Mouse (Mus musculus) limb, embryonic 13.5 days (tissue): ENCODE measurements around the gene Abtb2. TPM values are rescaled to one million over a fixed set of nuclear protein-coding genes. Genes with fewer than 3 reads are reported as not detected.

Source experiments
- ATAC-seq: fragments of 200-750 bp; cut with Nextera tagmentation; 2 replicates; pipeline ENCODE4 v1.8.0; 2017; ENCODE audit warnings: low read depth, moderate number of reproducible peaks, moderate TSS enrichment; ENCODE audit not compliant: low FRiP score
- H3K27ac ChIP-seq: fragments of 300-500 bp; sonication (generic); 2 replicates; pipeline ENCODE4 v1.5.1; 2015; ENCODE audit warnings: inconsistent platforms, mild to moderate bottlenecking, moderate library complexity
- H3K27me3 ChIP-seq: fragments of 300-500 bp; sonication (generic); 2 replicates; pipeline ENCODE4 v1.6.1; 2015; ENCODE audit warnings: mild to moderate bottlenecking, inconsistent platforms
- H3K36me3 ChIP-seq: fragments of 300-500 bp; sonication (generic); 2 replicates; pipeline ENCODE4 v1.6.1; 2015; ENCODE audit warnings: inconsistent platforms, mild to moderate bottlenecking, moderate library complexity
- H3K4me1 ChIP-seq: fragments of 300-500 bp; sonication (generic); 2 replicates; pipeline ENCODE4 v1.6.1; 2015; ENCODE audit warnings: inconsistent platforms
- H3K4me2 ChIP-seq: fragments of 300-500 bp; sonication (generic); replicated peaks from 2 replicates; pipeline ENCODE4 v1.6.1; 2015; ENCODE audit warnings: inconsistent platforms, mild to moderate bottlenecking, moderate library complexity
- H3K4me3 ChIP-seq: fragments of 300-500 bp; sonication (generic); 2 replicates; pipeline ENCODE4 v1.5.1; 2015; ENCODE audit warnings: moderate library complexity, mild to moderate bottlenecking, inconsistent platforms
- H3K9ac ChIP-seq: fragments of 300-500 bp; sonication (generic); 2 replicates; pipeline ENCODE4 v1.6.1; 2015; ENCODE audit warnings: mild to moderate bottlenecking, inconsistent platforms
- H3K9me3 ChIP-seq: fragments of 300-500 bp; sonication (generic); 2 replicates; pipeline ENCODE4 v1.6.1; 2016; ENCODE audit warnings: inconsistent platforms
- WGBS: fragments of 180-500 bp; shearing (Covaris S2); methylation state at CpG from one replicate; pipeline ENCODE4 v1.1.7; 2015; 5-methylcytosine and 5-hydroxymethylcytosine counted together
- polyA plus RNA-seq: library from polyadenylated mRNA; unstranded; fragments of >200 nt; fragmentation: Nextera tagmentation; extraction: Ambion mirVana; gene quantifications from 2 replicates; pipeline ENCODE4 v1.2.1, GENCODE M21; 2015

Abtb2 gene
- polyA plus RNA-seq, 1 experiment from 2014 or later, result 20.5 TPM

GRCm38 (mm10) chr2:103673609-103674008 is 107.5 kb downstream of the Abtb2 start:
- H3K36me3 ChIP-seq, result no peaks in the 10 kb centered on the region
- peaks cover 60% of the 10 kb centered on the region for H3K4me1 ChIP-seq
- no peak for ATAC-seq
- H3K9ac ChIP-seq, result no peak overlapping the region
- 0 out of 2 replicates have a peak, but pooled peaks cover 3% of the 10 kb centered on the region for H3K27me3 ChIP-seq
- no peak overlapping the region for H3K27ac ChIP-seq
- no peaks in the 10 kb centered on the region for H3K9me3 ChIP-seq
- 90% methylated on average over 4 of the region's 4 CpGs for WGBS
- no peak overlapping the region for H3K4me3 ChIP-seq
- no peak overlapping the region for H3K4me2 ChIP-seq

- WGBS, result 85% methylated on average over 5 of the region's 5 CpGs
- H3K27ac ChIP-seq, result no peak overlapping the region
These were observed 109.3 kb downstream of the Abtb2 start for GRCm38 (mm10) chr2:103675391-103675790.

GRCm38 (mm10) chr2:103676808-103677207 is 110.7 kb downstream of the Abtb2 start:
- no peak overlapping the region for H3K4me3 ChIP-seq
- peaks cover 49% of the 10 kb centered on the region for H3K4me1 ChIP-seq
- H3K36me3 ChIP-seq, result no peaks in the 10 kb centered on the region
- 0 out of 2 replicates have a peak, but pooled peaks cover 3% of the 10 kb centered on the region for H3K27me3 ChIP-seq
- H3K27ac ChIP-seq, result no peak overlapping the region
- 9% methylated on average over 2 of the region's 2 CpGs for WGBS
- no peak overlapping the region for H3K4me2 ChIP-seq
- H3K9ac ChIP-seq, result no peak overlapping the region
- ATAC-seq, result peak; percentile 42; the same call in 1 of the 2 replicates
- H3K9me3 ChIP-seq, result no peaks in the 10 kb centered on the region

More at GRCm38 (mm10) chr2:103675391-103675790, 109.3 kb downstream of the Abtb2 start:
- Histone ChIP-seq H3K4me3 (no peak overlapping the region), H3K9ac (no peak overlapping the region), H3K36me3 (no peaks in the 10 kb centered on the region), H3K4me2 (no peak overlapping the region), H3K27me3 (0 out of 2 replicates have a peak, but pooled peaks cover 3% of the 10 kb centered on the region), H3K4me1 (peaks cover 55% of the 10 kb centered on the region), H3K9me3 (no peaks in the 10 kb centered on the region)
- no peak for ATAC-seq

GRCm38 (mm10) chr2:103677614-103678369 is 111.7 kb downstream of the Abtb2 start:
- WGBS, result 69% methylated on average over 7 of the region's 7 CpGs
- ATAC-seq, result no peak
- H3K4me3 ChIP-seq, result no peak overlapping the region
- no peaks in the 10 kb centered on the region for H3K9me3 ChIP-seq
- no peak overlapping the region; the same call in 1 of the 2 replicates for H3K27ac ChIP-seq
- no peak overlapping the region for H3K9ac ChIP-seq
- H3K4me2 ChIP-seq, result no peak overlapping the region
- peaks cover 46% of the 10 kb centered on the region for H3K4me1 ChIP-seq
- H3K36me3 ChIP-seq, result no peaks in the 10 kb centered on the region
- 0 out of 2 replicates have a peak, but pooled peaks cover 3% of the 10 kb centered on the region for H3K27me3 ChIP-seq

- Histone ChIP-seq H3K27ac (no peak overlapping the region), H3K9me3 (no peaks in the 10 kb centered on the region), H3K9ac (no peak overlapping the region), H3K27me3 (0 out of 2 replicates have a peak, but pooled peaks cover 3% of the 10 kb centered on the region), H3K36me3 (0 out of 2 replicates have a peak, but pooled peaks cover 4% of the 10 kb centered on the region), H3K4me3 (no peak overlapping the region), H3K4me2 (no peak overlapping the region), H3K4me1 (peaks cover 43% of the 10 kb centered on the region)
- 82% methylated on average over 6 of the region's 6 CpGs for WGBS
- no peak for ATAC-seq
These were observed 112.3 kb downstream of the Abtb2 start for GRCm38 (mm10) chr2:103678433-103678832.

- 0 out of 2 replicates have a peak, but pooled peaks cover 3% of the 10 kb centered on the region for H3K27me3 ChIP-seq
- no peak overlapping the region for H3K4me3 ChIP-seq
- H3K36me3 ChIP-seq, result 0 out of 2 replicates have a peak, but pooled peaks cover 6% of the 10 kb centered on the region
- no peaks in the 10 kb centered on the region for H3K9me3 ChIP-seq
- WGBS, result 62% methylated on average over 9 of the region's 9 CpGs
- no peak for ATAC-seq
- H3K27ac ChIP-seq, result no peak overlapping the region
- no peak overlapping the region for H3K4me2 ChIP-seq
- H3K9ac ChIP-seq, result no peak overlapping the region
- peaks cover 56% of the 10 kb centered on the region for H3K4me1 ChIP-seq
These were observed 114.4 kb downstream of the Abtb2 start for GRCm38 (mm10) chr2:103680364-103681110.

- Histone ChIP-seq H3K9ac (no peak overlapping the region), H3K4me2 (no peak overlapping the region), H3K4me3 (no peak overlapping the region), H3K27ac (no peak overlapping the region), H3K36me3 (0 out of 2 replicates have a peak, but pooled peaks cover 6% of the 10 kb centered on the region), H3K9me3 (no peaks in the 10 kb centered on the region), H3K27me3 (0 out of 2 replicates have a peak, but pooled peaks cover 3% of the 10 kb centered on the region), H3K4me1 (peaks cover 59% of the 10 kb centered on the region)
- 84% methylated on average over 5 of the region's 5 CpGs for WGBS
- no peak for ATAC-seq
These were observed 115.0 kb downstream of the Abtb2 start for GRCm38 (mm10) chr2:103681149-103681548.

- H3K4me2 ChIP-seq, result no peak overlapping the region
- WGBS, result 81% methylated on average over 9 of the region's 9 CpGs
- peaks cover 58% of the 10 kb centered on the region for H3K4me1 ChIP-seq
- 0 out of 2 replicates have a peak, but pooled peaks cover 3% of the 10 kb centered on the region for H3K27me3 ChIP-seq
- no peak for ATAC-seq
- H3K9me3 ChIP-seq, result no peaks in the 10 kb centered on the region
- no peak overlapping the region for H3K27ac ChIP-seq
- peaks cover 10% of the 10 kb centered on the region; the same call in 1 of the 2 replicates for H3K36me3 ChIP-seq
- no peak overlapping the region for H3K4me3 ChIP-seq
- H3K9ac ChIP-seq, result no peak overlapping the region
These were observed 116.2 kb downstream of the Abtb2 start for GRCm38 (mm10) chr2:103682261-103682722.

GRCm38 (mm10) chr2:103682927-103683442 is 116.9 kb downstream of the Abtb2 start:
- H3K4me2 ChIP-seq, result no peak overlapping the region
- no peak overlapping the region for H3K4me3 ChIP-seq
- 0 out of 2 replicates have a peak, but pooled peaks cover 2% of the 10 kb centered on the region for H3K27me3 ChIP-seq
- peaks cover 51% of the 10 kb centered on the region for H3K4me1 ChIP-seq
- H3K9me3 ChIP-seq, result no peaks in the 10 kb centered on the region
- peaks cover 14% of the 10 kb centered on the region; the same call in 1 of the 2 replicates for H3K36me3 ChIP-seq
- 83% methylated on average over 9 of the region's 9 CpGs for WGBS
- no peak for ATAC-seq
- H3K27ac ChIP-seq, result no peak overlapping the region
- no peak overlapping the region for H3K9ac ChIP-seq

- H3K27ac ChIP-seq, result no peak overlapping the region
- WGBS, result 77% methylated on average over 2 of the region's 2 CpGs
- H3K9ac ChIP-seq, result no peak overlapping the region
These were observed 118.3 kb downstream of the Abtb2 start for GRCm38 (mm10) chr2:103684431-103684830.

GRCm38 (mm10) chr2:103684926-103685577 is 118.9 kb downstream of the Abtb2 start:
- WGBS, result 30% methylated on average over 7 of the region's 7 CpGs
- H3K4me1 ChIP-seq, result peaks cover 33% of the 10 kb centered on the region
- peak overlapping the region; percentile 32 for H3K4me2 ChIP-seq
- H3K27me3 ChIP-seq, result no peaks in the 10 kb centered on the region
- peak overlapping the region; percentile 81 for H3K27ac ChIP-seq
- peaks cover 28% of the 10 kb centered on the region for H3K36me3 ChIP-seq
- 0 out of 2 replicates have a peak overlapping the region, but pooled peaks have one; percentile 13 for H3K9ac ChIP-seq
- H3K9me3 ChIP-seq, result no peaks in the 10 kb centered on the region
- no peak overlapping the region for H3K4me3 ChIP-seq
- peak; percentile 80 for ATAC-seq

More at GRCm38 (mm10) chr2:103684431-103684830, 118.3 kb downstream of the Abtb2 start:
- Histone ChIP-seq H3K4me3 (no peak overlapping the region), H3K27me3 (no peaks in the 10 kb centered on the region), H3K4me2 (no peak overlapping the region), H3K36me3 (peaks cover 23% of the 10 kb centered on the region), H3K9me3 (no peaks in the 10 kb centered on the region), H3K4me1 (peaks cover 36% of the 10 kb centered on the region)
- ATAC-seq, result no peak
